Mouse (Mus musculus) v-Abl transformed pro-B cells (cell line): ENCODE data around the gene Gli3.

Experiments
- in situ Hi-C, 2 experiments: fragments of 400-800 bp; cut with MboI; formaldehyde crosslinking; loops; one replicate each; pipeline ENCODE4 v1.15.1; 2025; ENCODE audit not compliant: unreplicated experiment in 2 of 2

The Gli3 gene

GRCm38 (mm10) chr13:15550027-15550602 lies 87.1 kb downstream of the Gli3 start:
- in situ Hi-C loops, result no loop called here

GRCm38 (mm10) chr13:15550731-15551130 lies 87.7 kb downstream of the Gli3 start:
- in situ Hi-C loops, result no loop called here

- in situ Hi-C loops, result no loop called here
Measured at GRCm38 (mm10) chr13:15552009-15552408, 89.0 kb downstream of the Gli3 start.

- in situ Hi-C loops, result no loop called here
Measured at GRCm38 (mm10) chr13:15556646-15557098, 93.6 kb downstream of the Gli3 start.

- in situ Hi-C loops, result no loop called here
Measured at GRCm38 (mm10) chr13:15561441-15561840, 98.4 kb downstream of the Gli3 start.

GRCm38 (mm10) chr13:15570908-15571568 lies 108.0 kb downstream of the Gli3 start:
- in situ Hi-C loops, result no loop called here

- in situ Hi-C loops, result no loop called here
Measured at GRCm38 (mm10) chr13:15577133-15577917, 114.3 kb downstream of the Gli3 start.

GRCm38 (mm10) chr13:15580458-15580857 lies 117.4 kb downstream of the Gli3 start:
- in situ Hi-C loops, result no loop called here

- in situ Hi-C loops, result no loop called here
Measured at GRCm38 (mm10) chr13:15585941-15586340, 122.9 kb downstream of the Gli3 start.

- in situ Hi-C loops, result no loop called here
Measured at GRCm38 (mm10) chr13:15588278-15589272, 125.5 kb downstream of the Gli3 start.

- in situ Hi-C loops, result no loop called here
Measured at GRCm38 (mm10) chr13:15590326-15590933, 127.4 kb downstream of the Gli3 start.

GRCm38 (mm10) chr13:15596667-15597066 lies 133.6 kb downstream of the Gli3 start:
- in situ Hi-C loops, result no loop called here

- in situ Hi-C loops, result no loop called here
Measured at GRCm38 (mm10) chr13:15599741-15600140, 136.7 kb downstream of the Gli3 start.

- in situ Hi-C loops, result no loop called here
Measured at GRCm38 (mm10) chr13:15602161-15602560, 139.1 kb downstream of the Gli3 start.

GRCm38 (mm10) chr13:15602677-15603221 lies 139.7 kb downstream of the Gli3 start:
- in situ Hi-C loops, result no loop called here

- in situ Hi-C loops, result no loop called here
Measured at GRCm38 (mm10) chr13:15604074-15604473, 141.0 kb downstream of the Gli3 start.

- in situ Hi-C loops, result no loop called here
Measured at GRCm38 (mm10) chr13:15617423-15617822, 154.4 kb downstream of the Gli3 start.

- in situ Hi-C loops, result no loop called here
Measured at GRCm38 (mm10) chr13:15618051-15618692, 155.1 kb downstream of the Gli3 start.

GRCm38 (mm10) chr13:15621009-15621408 lies 158.0 kb downstream of the Gli3 start:
- in situ Hi-C loops, result no loop called here
